Mouse (Mus musculus) MEL (cell line): ENCODE results near the gene Mrm2. TPM values are rescaled to one million over a fixed set of nuclear protein-coding genes. Genes with fewer than 3 reads are reported as not detected.
A peak's percentile ranks its signal among the peaks of the same experiment; 100 is the strongest.

Experiments
- DNase-seq: peaks from one replicate; pipeline ENCODE4 v3.0.0; 2011; ENCODE audit warnings: low read depth, low spot score
- H3K27ac ChIP-seq: 2 replicates; pipeline ENCODE4 v1.5.1; 2012; ENCODE audit warnings: low read depth, mild to moderate bottlenecking, control low read depth, low read length, moderate library complexity; ENCODE audit not compliant: control insufficient read depth
- H3K27me3 ChIP-seq, 2 experiments: fragments of 150-350 bp in 1 of 2; sonication (generic) in 1 of 2; 2 replicates each; pipeline ENCODE4 v1.6.1; 2012; ENCODE audit warnings: low read length in 2 of 2, mild to moderate bottlenecking in 2 of 2, improper control_type of control experiment in 1 of 2, moderate library complexity in 1 of 2; ENCODE audit not compliant: insufficient read depth in 2 of 2, control insufficient read depth in 1 of 2
- H3K36me3 ChIP-seq, 2 experiments: 2 replicates each; pipeline ENCODE4 v1.6.1; 2012 to 2014; ENCODE audit warnings: low read length in 2 of 2, improper control_type of control experiment in 1 of 2, inconsistent platforms in 1 of 2, mild to moderate bottlenecking in 1 of 2; ENCODE audit not compliant: insufficient read depth in 2 of 2, control insufficient read depth in 1 of 2
- H3K4me1 ChIP-seq, 2 experiments: fragments of 150-350 bp in 1 of 2; sonication (generic) in 1 of 2; 2 replicates each; pipeline ENCODE4 v1.6.1; 2012; ENCODE audit warnings: low read length in 2 of 2, improper control_type of control experiment in 1 of 2, mild to moderate bottlenecking in 1 of 2; ENCODE audit not compliant: insufficient read depth in 2 of 2, control insufficient read depth in 1 of 2
- H3K4me3 ChIP-seq, 2 experiments: fragments of 150-350 bp in 1 of 2; sonication (generic) in 1 of 2; 2 replicates each; pipeline ENCODE4 v1.5.1; 2012; ENCODE audit warnings: low read depth in 2 of 2, low read length in 2 of 2, mild to moderate bottlenecking in 2 of 2, moderate library complexity in 2 of 2, control low read depth in 1 of 2, improper control_type of control experiment in 1 of 2; ENCODE audit not compliant: control insufficient read depth in 1 of 2, insufficient read depth in 1 of 2
- H3K79me2 ChIP-seq: 2 replicates; pipeline ENCODE4 v1.6.1; 2012; ENCODE audit warnings: mild to moderate bottlenecking, low read length, moderate library complexity; ENCODE audit not compliant: control insufficient read depth, poor library complexity, insufficient read depth
- H3K9ac ChIP-seq: 2 replicates; pipeline ENCODE4 v1.6.1; 2012; ENCODE audit warnings: low read depth, mild to moderate bottlenecking, control low read depth, low read length, moderate library complexity; ENCODE audit not compliant: control insufficient read depth, poor library complexity, severe bottlenecking
- H3K9me3 ChIP-seq: fragments of 150-350 bp; sonication (generic); replicated peaks from 2 replicates; pipeline ENCODE4 v1.6.1; 2012; ENCODE audit warnings: mild to moderate bottlenecking, low read length, improper control_type of control experiment, moderate library complexity; ENCODE audit not compliant: insufficient read depth
- BHLHE40 ChIP-seq: IDR thresholded peaks from 2 replicates; pipeline ENCODE4 v1.6.1; 2012; ENCODE audit warnings: low read depth, mild to moderate bottlenecking, inconsistent platforms, low read length, improper control_type of control experiment, borderline replicate concordance
- CHD1 ChIP-seq: IDR thresholded peaks from 2 replicates; pipeline ENCODE4 v1.6.1; 2012; ENCODE audit warnings: low read depth, mild to moderate bottlenecking, inconsistent platforms, low read length, improper control_type of control experiment
- CHD2 ChIP-seq: IDR thresholded peaks from 2 replicates; pipeline ENCODE4 v1.6.1; 2011; ENCODE audit warnings: low read length, improper control_type of control experiment
- CTCF ChIP-seq, 3 experiments: IDR thresholded peaks in 2 of 3; conservative IDR thresholded peaks in 1 of 3; 2 replicates each; pipeline ENCODE4 v1.5.1; 2011 to 2012; ENCODE audit warnings: low read length in 3 of 3, low read depth in 2 of 3, mild to moderate bottlenecking in 2 of 3, improper control_type of control experiment in 1 of 3, inconsistent platforms in 1 of 3, mixed read lengths in 1 of 3, moderate library complexity in 1 of 3; ENCODE audit not compliant: control insufficient read depth in 1 of 3, insufficient read depth in 1 of 3, poor library complexity in 1 of 3, severe bottlenecking in 1 of 3
- EP300 ChIP-seq, 2 experiments: IDR thresholded peaks; 2 replicates each; pipeline ENCODE4 v1.6.1; 2011; ENCODE audit warnings: improper control_type of control experiment in 2 of 2, low read length in 2 of 2, low read depth in 1 of 2, mild to moderate bottlenecking in 1 of 2
- ETS1 ChIP-seq: IDR thresholded peaks from 2 replicates; pipeline ENCODE4 v1.6.1; 2012; ENCODE audit warnings: low read depth, mild to moderate bottlenecking, inconsistent platforms, low read length, improper control_type of control experiment, moderate library complexity
- GATA1 ChIP-seq: IDR thresholded peaks from 2 replicates; pipeline ENCODE4 v1.6.1; 2011; ENCODE audit warnings: low read depth, low read length, improper control_type of control experiment
- HCFC1 ChIP-seq: IDR thresholded peaks from 2 replicates; pipeline ENCODE4 v1.6.1; 2012; ENCODE audit warnings: low read depth, mild to moderate bottlenecking, inconsistent platforms, low read length, improper control_type of control experiment, moderate library complexity
- MAZ ChIP-seq: IDR thresholded peaks from 2 replicates; pipeline ENCODE4 v1.6.1; 2012; ENCODE audit warnings: low read depth, mild to moderate bottlenecking, inconsistent platforms, low read length, improper control_type of control experiment
- MXI1 ChIP-seq: IDR thresholded peaks from 2 replicates; pipeline ENCODE4 v1.6.1; 2011; ENCODE audit warnings: mild to moderate bottlenecking, low read depth, low read length, improper control_type of control experiment
- MYB ChIP-seq: IDR thresholded peaks from 2 replicates; pipeline ENCODE4 v1.6.1; 2011; ENCODE audit warnings: mild to moderate bottlenecking, low read depth, low read length, improper control_type of control experiment
- NELFE ChIP-seq: IDR thresholded peaks from 2 replicates; pipeline ENCODE4 v1.6.1; 2011; ENCODE audit warnings: low read depth, low read length, improper control_type of control experiment
- POLR2A ChIP-seq, 2 experiments: IDR thresholded peaks; 2 replicates each; pipeline ENCODE4 v1.6.1; 2011 to 2012; ENCODE audit warnings: low read length in 2 of 2, mild to moderate bottlenecking in 2 of 2, control low read depth in 1 of 2, improper control_type of control experiment in 1 of 2, low read depth in 1 of 2, moderate library complexity in 1 of 2; ENCODE audit not compliant: control insufficient read depth in 1 of 2, insufficient read depth in 1 of 2, poor library complexity in 1 of 2
- RCOR1 ChIP-seq: IDR thresholded peaks from 2 replicates; pipeline ENCODE4 v1.6.1; 2012; ENCODE audit warnings: low read depth, mild to moderate bottlenecking, inconsistent platforms, low read length, improper control_type of control experiment
- SIN3A ChIP-seq: IDR thresholded peaks from 2 replicates; pipeline ENCODE4 v1.6.1; 2012; ENCODE audit warnings: low read length, improper control_type of control experiment, inconsistent platforms
- SMC3 ChIP-seq: IDR thresholded peaks from 2 replicates; pipeline ENCODE4 v1.6.1; 2011; ENCODE audit warnings: low read depth, low read length, improper control_type of control experiment
- USF2 ChIP-seq, 2 experiments: IDR thresholded peaks; 2 replicates each; pipeline ENCODE4 v1.6.1; 2011 to 2012; ENCODE audit warnings: improper control_type of control experiment in 2 of 2, low read length in 2 of 2, borderline replicate concordance in 1 of 2, inconsistent platforms in 1 of 2, low read depth in 1 of 2, mild to moderate bottlenecking in 1 of 2; ENCODE audit not compliant: insufficient read depth in 1 of 2
- ZKSCAN1 ChIP-seq: IDR thresholded peaks from 2 replicates; pipeline ENCODE4 v1.6.1; 2012; ENCODE audit warnings: low read depth, mild to moderate bottlenecking, inconsistent platforms, low read length, improper control_type of control experiment, moderate library complexity
- ZMIZ1 ChIP-seq: IDR thresholded peaks from 2 replicates; pipeline ENCODE4 v1.6.1; 2012; ENCODE audit warnings: low read depth, mild to moderate bottlenecking, inconsistent platforms, low read length, improper control_type of control experiment, moderate library complexity
- polyA plus RNA-seq, 2 experiments: library from polyadenylated mRNA; stranded (reverse) in 1 of 2; unstranded in 1 of 2; fragments of >175 nt in 1 of 2; fragments of >200 nt in 1 of 2; gene quantifications; 2 replicates each; pipeline versions ENCODE4 v1.2.1 to v1.2.4; 2012; ENCODE audit warnings: low replicate concordance in 2 of 2, low read depth in 1 of 2; ENCODE audit not compliant: insufficient read length in 2 of 2, insufficient read depth in 1 of 2, missing spikeins in 1 of 2
- total RNA-seq: library from RNA; depleted of rRNA; stranded (reverse); fragments of 300-350 nt; gene quantifications from 2 replicates; pipeline ENCODE4 v1.2.3, GENCODE M21; 2012

Mrm2 gene
- total and polyA plus RNA-seq, 3 experiments, result 14.1 to 15.3 TPM; not detected in 1

- H3K27ac ChIP-seq, result no peak overlapping the region
- no peak for DNase-seq
- 0 out of 6 replicates have a peak, but pooled peaks of 1 of the 3 experiments have one; percentile 1 for TF ChIP-seq CTCF (IDR thresholded peaks at IDR 0.05 in 2 of 3, conservative IDR thresholded peaks at IDR 0.05 in 1 of 3; ENCODE audit: control insufficient read depth in 1 of 3, insufficient read depth in 1 of 3, low read depth in 2 of 3, low read length in 3 of 3, poor library complexity in 1 of 3, severe bottlenecking in 1 of 3)
- TF ChIP-seq MAZ, result no peak
- H3K9me3 ChIP-seq, result no peaks in the 10 kb centered on the region
- H3K36me3 ChIP-seq, result peaks cover 0 to 19% of the 10 kb centered on the region in 2 experiments; a peak in 1 of 4 replicates
- no peaks in the 10 kb centered on the region for H3K27me3 ChIP-seq
- H3K4me3 ChIP-seq, result no peak overlapping the region
- H3K4me1 ChIP-seq, result no peaks in the 10 kb centered on the region
- H3K79me2 ChIP-seq, result no peaks in the 10 kb centered on the region
- H3K9ac ChIP-seq, result no peak overlapping the region
These were observed 25.7 kb downstream of the Mrm2 start for GRCm38 (mm10) chr5:140306016-140306415.

- no peak overlapping the region for H3K27ac ChIP-seq
- no peak for DNase-seq
- H3K4me1 ChIP-seq, result no peaks in the 10 kb centered on the region
- no peaks in the 10 kb centered on the region for H3K79me2 ChIP-seq
- H3K9ac ChIP-seq, result no peak overlapping the region
- no peak overlapping the region for H3K4me3 ChIP-seq
- H3K27me3 ChIP-seq, result no peaks in the 10 kb centered on the region
- no peak for TF ChIP-seq ETS1
- TF ChIP-seq USF2 (IDR thresholded peaks at IDR 0.05; ENCODE audit: borderline replicate concordance in 1 of 2, insufficient read depth in 1 of 2, low read depth in 1 of 2, low read length in 2 of 2), result no peak
- no peak for TF ChIP-seq CHD2
- no peak for TF ChIP-seq ZMIZ1
- no peak for TF ChIP-seq MYB
- no peak for TF ChIP-seq CTCF (IDR thresholded peaks at IDR 0.05 in 2 of 3, conservative IDR thresholded peaks at IDR 0.05 in 1 of 3; ENCODE audit: control insufficient read depth in 1 of 3, insufficient read depth in 1 of 3, low read depth in 2 of 3, low read length in 3 of 3, poor library complexity in 1 of 3, severe bottlenecking in 1 of 3)
- no peak for TF ChIP-seq HCFC1
- no peak for TF ChIP-seq NELFE
- no peak for TF ChIP-seq EP300 (IDR thresholded peaks at IDR 0.05; ENCODE audit: low read depth in 1 of 2, low read length in 2 of 2)
- TF ChIP-seq ZKSCAN1, result no peak
- no peak for TF ChIP-seq SMC3
- no peak for TF ChIP-seq CHD1
- TF ChIP-seq MXI1, result no peak
- TF ChIP-seq SIN3A, result no peak
- no peak for TF ChIP-seq RCOR1
- TF ChIP-seq POLR2A (IDR thresholded peaks at IDR 0.05; ENCODE audit: control insufficient read depth in 1 of 2, insufficient read depth in 1 of 2, low read depth in 1 of 2, low read length in 2 of 2, poor library complexity in 1 of 2), result no peak
- TF ChIP-seq GATA1, result no peak
- TF ChIP-seq BHLHE40, result no peak
- H3K9me3 ChIP-seq, result no peaks in the 10 kb centered on the region
- peaks cover 0 to 23% of the 10 kb centered on the region in 2 experiments; a peak in 2 of 4 replicates for H3K36me3 ChIP-seq
These were observed 33.4 kb downstream of the Mrm2 start for GRCm38 (mm10) chr5:140298291-140298690.
